Mouse (Mus musculus): ENCODE results near the gene Gm3594. TPM values are rescaled to one million over a fixed set of nuclear protein-coding genes. Genes with fewer than 3 reads are reported as not detected.

Gene Gm3594
- not detected for total RNA-seq (2023)

GRCm38 (mm10) chr14:6444511-6444910 is at the start of gene Gm3594:
Gene Gm3594 (minus strand): TSS chr14:6444611.

DNA sequence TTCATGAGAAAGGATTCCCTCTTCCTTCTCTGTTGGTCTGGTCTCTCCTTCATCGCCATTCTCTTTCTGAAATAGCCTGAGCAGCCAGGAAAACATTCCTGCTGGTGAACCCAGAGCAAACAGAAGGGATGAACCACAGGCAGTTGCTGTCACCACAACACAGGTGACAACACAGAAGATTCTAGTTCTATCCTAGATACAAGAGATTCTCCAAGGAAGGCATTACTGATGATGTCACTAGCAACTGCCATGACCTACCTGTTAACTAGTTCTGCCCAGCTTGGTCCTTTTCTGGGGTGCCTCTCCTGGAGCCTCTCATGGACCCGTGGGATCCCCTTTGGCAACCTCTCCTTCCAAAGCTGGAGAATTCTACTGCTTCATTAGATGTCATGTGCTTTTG is 32.0 kb downstream of the Gm3594 start, which contains the start of gene Gm3591:
Gene Gm3591 (minus strand): TSS at position 101 of the 400 bp plus-strand sequence.

DNA sequence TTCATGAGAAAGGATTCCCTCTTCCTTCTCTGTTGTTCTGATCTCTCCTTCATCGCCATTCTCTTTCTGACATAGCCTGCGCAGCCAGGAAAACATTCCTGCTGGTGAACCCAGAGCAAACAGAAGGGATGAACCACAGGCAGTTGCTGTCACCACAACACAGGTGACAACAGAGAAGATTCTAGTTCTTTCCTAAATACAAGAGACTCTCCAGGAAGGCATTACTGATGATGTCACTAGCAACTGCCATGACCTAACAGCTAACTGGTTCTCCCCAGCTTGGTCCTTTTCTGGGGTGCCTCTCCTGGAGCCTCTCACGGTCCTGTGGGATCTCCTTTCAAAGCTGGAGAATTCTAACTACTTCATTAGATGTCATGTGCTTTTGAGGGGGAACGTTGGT is 54.2 kb downstream of the Gm3594 start, which contains the start of gene Gm16440:
Gene Gm16440 (minus strand): TSS at position 101 of the 400 bp plus-strand sequence.

Other genes starting within 250 kb of the Gm3594 start
- under 1 TPM in 1 of 2 experiments, not detected in 1; 0.33 TPM for gene Gm21560, start 225.3 kb downstream of the Gm3594 start, total RNA-seq (2023)
- gene Gm3411, start 157.4 kb downstream of the Gm3594 start, total RNA-seq (2023): 1 to 10 TPM in 1 of 2 experiments, not detected in 1; 1.1 TPM
- not detected for gene Gm21103, start 139.8 kb downstream of the Gm3594 start, total RNA-seq (2023)
- not detected for gene Gm3618, start 100.9 kb downstream of the Gm3594 start, total RNA-seq (2023)
- gene Gm16440, start 54.3 kb downstream of the Gm3594 start, total RNA-seq (2023): not detected
- gene Gm3591, start 32.1 kb downstream of the Gm3594 start, total RNA-seq (2023): 1 to 10 TPM; 1.2 to 1.7 TPM
- gene Gm8356, start 92.7 kb upstream of the Gm3594 start, total RNA-seq (2023): not detected
- gene Gm3629, start 146.0 kb upstream of the Gm3594 start, total RNA-seq (2023): not detected
- gene Gm3460, start 177.8 kb upstream of the Gm3594 start, total RNA-seq (2023): not detected
- not detected for gene Gm10251, start 239.6 kb upstream of the Gm3594 start, total RNA-seq (2023)

Data from T-cell, adult 66 days (primary cell).